Mouse (Mus musculus) heart, embryonic 11.5 days (tissue): ENCODE measurements around the gene Pou2f1. TPM values are rescaled to one million over a fixed set of nuclear protein-coding genes. Genes with fewer than 3 reads are reported as not detected.

Experiments
- polyA plus RNA-seq: library from polyadenylated mRNA; unstranded; fragments of >200 nt; fragmentation: Nextera tagmentation; extraction: Ambion mirVana; gene quantifications from 2 replicates; pipeline ENCODE4 v1.2.1, GENCODE M21; 2014

Pou2f1 gene
- polyA plus RNA-seq, 1 experiment from 2014 or later = 16.7 TPM

Other genes with a start within 250 kb of the Pou2f1 start
- gene Creg1, start 238.9 kb downstream of the Pou2f1 start, polyA plus RNA-seq = 108 and 109 TPM in 2 replicates
- 0.64 and 0.90 TPM in 2 replicates for gene Cd247, start 214.0 kb downstream of the Pou2f1 start, polyA plus RNA-seq
- gene Dusp27, start 125.2 kb upstream of the Pou2f1 start, polyA plus RNA-seq = 32.2 and 45.4 TPM in 2 replicates
- 0.15 TPM in 1 of 2 replicates, not detected in the other for gene Gpa33, start 127.6 kb upstream of the Pou2f1 start, polyA plus RNA-seq
- 0.16 TPM in 1 of 2 replicates, not detected in the other for gene Mael, start 236.1 kb upstream of the Pou2f1 start, polyA plus RNA-seq